Mouse (Mus musculus): ENCODE data around the gene Boll. TPM values are rescaled to one million over a fixed set of nuclear protein-coding genes. Genes with fewer than 3 reads are reported as not detected.

The Boll gene
- polyA plus RNA-seq, 1 experiment from 2014 or later: 0.61 TPM

Other genes starting within 250 kb of the Boll start
- 158 and 165 TPM in 2 replicates for gene Mob4, start 232.2 kb downstream of the Boll start, polyA plus RNA-seq (2016; fragmentation: Nextera tagmentation; extraction: Ambion mirVana)
- gene Rftn2, start 136.7 kb downstream of the Boll start, polyA plus RNA-seq (2016; fragmentation: Nextera tagmentation; extraction: Ambion mirVana): 11.7 and 12.5 TPM in 2 replicates
- 3.1 and 3.3 TPM in 2 replicates for gene Mars2, start 126.3 kb downstream of the Boll start, polyA plus RNA-seq (2016; fragmentation: Nextera tagmentation; extraction: Ambion mirVana)
- 4.9 and 5.1 TPM in 2 replicates for gene Plcl1, start 42.5 kb upstream of the Boll start, polyA plus RNA-seq (2016; fragmentation: Nextera tagmentation; extraction: Ambion mirVana)

Measured in neural tube, embryonic 12.5 days (tissue).